Mouse (Mus musculus) c-Kit-positive CD71-positive TER-119-negative erythroid progenitor cells, embryonic 14.5 days (primary cell): ENCODE data around the gene Klri2.
"Not testable (repeated sequence)": the region's sequence is repeated elsewhere in the genome, so short reads cannot be mapped to it uniquely, and the experiment has no call there.

Source experiments
- DNase-seq: peaks from one replicate; pipeline ENCODE4 v3.0.0-alpha.2; 2013; ENCODE audit warnings: low read depth

Gene Klri2

GRCm38 (mm10) chr6:129740069-129740721, at the start of gene Klri2:
TSS of gene Klri2 (minus strand) at chr6:129740484.
- DNase-seq: no peak

GRCm38 (mm10) chr6:129784170-129784569, 43.9 kb upstream of the Klri2 start, which contains the start of gene Gm156:
TSS of gene Gm156 (minus strand) at chr6:129784270.
- DNase-seq: not testable (repeated sequence)

- DNase-seq: no peak
Observed at GRCm38 (mm10) chr6:129747654-129748032, 7.4 kb upstream of the Klri2 start.

- no peak for DNase-seq
Observed at GRCm38 (mm10) chr6:129747016-129747653, 6.9 kb upstream of the Klri2 start.

- DNase-seq: no peak
Observed at GRCm38 (mm10) chr6:129746151-129746550, 5.9 kb upstream of the Klri2 start.

GRCm38 (mm10) chr6:129736414-129736813, 3.9 kb downstream of the Klri2 start:
- DNase-seq: no peak

GRCm38 (mm10) chr6:129727237-129727636, 13.0 kb downstream of the Klri2 start:
- no peak for DNase-seq

- DNase-seq: no peak
Observed at GRCm38 (mm10) chr6:129721390-129721789, 18.9 kb downstream of the Klri2 start.

GRCm38 (mm10) chr6:129720487-129720886, 19.8 kb downstream of the Klri2 start:
- no peak for DNase-seq

GRCm38 (mm10) chr6:129717032-129717431, 23.3 kb downstream of the Klri2 start, which contains the start of gene Klri1:
TSS of gene Klri1 (minus strand) at chr6:129717132.
- DNase-seq: no peak

GRCm38 (mm10) chr6:129713566-129713965, 26.7 kb downstream of the Klri2 start:
- DNase-seq: no peak

- not testable (repeated sequence) for DNase-seq
Observed at GRCm38 (mm10) chr6:129691436-129691835, 48.8 kb downstream of the Klri2 start.

GRCm38 (mm10) chr6:129680379-129680778, 59.9 kb downstream of the Klri2 start:
- no peak for DNase-seq
